Mouse (Mus musculus) naive thymus-derived CD4-positive, alpha-beta T cell, adult 2 months (primary cell): ENCODE measurements around the gene Prr23a2.
"Not testable (repeated sequence)": the region's sequence is repeated elsewhere in the genome, so short reads cannot be mapped to it uniquely, and the experiment has no call there.

Experiments
- DNase-seq: peaks from one replicate; pipeline ENCODE4 v3.0.0-alpha.2; 2011; ENCODE audit warnings: low read depth

Gene Prr23a2

DNA sequence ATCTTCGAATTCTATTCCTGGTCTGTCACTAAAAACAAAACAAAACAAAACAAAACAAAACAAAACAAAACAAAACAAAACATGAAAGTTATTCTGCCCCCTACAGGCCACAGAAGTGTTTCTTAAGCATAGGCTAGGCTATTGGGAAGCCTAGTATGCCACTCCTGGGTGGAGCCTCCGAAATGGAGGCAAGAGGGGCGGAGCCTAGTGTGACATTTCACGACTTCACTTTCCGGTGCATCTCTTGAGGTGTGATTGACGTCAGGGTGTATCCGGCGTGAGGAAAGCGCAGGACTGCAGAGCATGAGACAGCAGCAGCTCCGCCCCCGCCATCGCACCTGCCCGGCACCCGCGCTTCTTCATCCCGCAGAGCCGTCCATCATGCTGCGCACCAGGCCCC is at the start of gene Prr23a2:
Prr23a2 (plus strand) TSS at position 285 of the 400 bp plus-strand sequence.
- DNase-seq, result no peak

DNA sequence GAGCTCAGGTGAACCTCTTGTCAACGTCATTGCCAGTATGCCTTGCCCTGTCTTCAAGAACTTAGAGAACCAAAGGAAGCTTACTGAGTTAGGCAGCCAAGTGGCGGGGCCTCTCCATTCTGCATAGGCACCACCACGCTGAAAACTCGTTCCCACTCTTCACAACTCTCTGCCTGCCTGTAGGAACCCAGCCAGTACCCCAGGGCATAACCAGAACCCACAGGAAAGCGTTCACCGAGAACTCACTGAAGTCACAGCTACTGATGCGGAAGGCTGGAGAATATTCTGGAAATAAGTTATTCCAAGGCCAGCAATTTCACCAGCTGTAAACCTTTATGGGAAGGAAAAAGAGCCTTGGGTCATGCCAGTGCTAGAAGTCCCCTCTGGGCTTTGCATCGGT is 48.7 kb upstream of the Prr23a2 start:
- no peak for DNase-seq

DNA sequence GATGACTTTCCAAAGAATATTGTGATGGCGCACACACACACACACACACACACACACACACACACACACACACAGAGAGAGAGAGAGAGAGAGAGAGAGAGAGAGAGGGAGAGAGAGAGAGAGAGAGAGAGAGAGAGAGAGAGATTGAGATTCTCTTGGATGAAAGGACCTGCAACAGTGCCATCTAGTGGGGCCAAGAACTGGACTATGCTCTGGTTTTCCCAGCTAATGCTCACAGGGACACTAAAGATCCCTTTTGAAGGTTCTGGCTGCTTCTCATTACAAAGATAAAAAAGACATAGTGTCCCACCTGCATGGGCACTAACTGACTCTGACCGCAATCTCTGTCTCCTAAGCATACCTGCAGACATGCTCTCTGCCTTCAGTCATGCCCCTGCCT is 46.8 kb upstream of the Prr23a2 start:
- DNase-seq, result not testable (repeated sequence)

DNA sequence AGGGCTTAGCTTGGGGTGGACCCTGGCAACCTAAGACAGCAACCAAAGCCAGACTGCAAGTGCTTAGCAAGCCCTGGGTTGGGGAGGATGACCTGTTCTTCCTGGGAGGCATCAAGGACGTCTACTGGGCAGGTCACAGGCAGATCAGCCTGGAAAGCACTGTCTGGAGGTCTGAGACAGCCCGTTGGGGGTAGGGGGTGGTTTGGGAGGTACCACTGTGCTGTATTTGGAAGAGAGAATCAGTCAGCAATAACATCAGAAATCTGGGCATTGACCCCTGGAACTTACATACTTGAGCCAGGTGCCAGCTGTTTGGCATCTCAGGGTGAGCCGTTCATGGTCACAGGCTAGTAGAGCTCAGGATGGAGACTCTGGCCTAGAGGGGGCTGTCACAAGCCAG is 40.2 kb upstream of the Prr23a2 start:
- DNase-seq, result no peak

DNA sequence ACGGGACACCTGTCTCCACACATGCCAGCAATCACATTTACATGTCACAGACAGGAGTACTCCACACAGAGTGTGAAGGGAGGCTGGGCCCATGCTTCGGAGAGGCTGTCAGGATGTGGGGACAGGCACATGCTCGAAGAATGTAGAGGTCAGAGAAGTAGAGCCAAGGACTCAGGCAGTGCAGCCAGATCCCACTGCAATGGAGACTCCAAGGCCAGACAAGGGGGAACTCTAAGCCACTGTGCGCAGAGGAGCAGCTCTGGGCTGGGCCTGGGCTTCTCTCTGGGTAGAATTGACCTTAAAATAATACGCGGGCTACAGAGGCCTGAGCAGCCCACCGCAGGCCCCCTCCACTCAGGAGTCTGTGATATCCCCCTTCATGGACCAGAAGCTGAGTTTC is 38.7 kb upstream of the Prr23a2 start:
- no peak for DNase-seq

DNA sequence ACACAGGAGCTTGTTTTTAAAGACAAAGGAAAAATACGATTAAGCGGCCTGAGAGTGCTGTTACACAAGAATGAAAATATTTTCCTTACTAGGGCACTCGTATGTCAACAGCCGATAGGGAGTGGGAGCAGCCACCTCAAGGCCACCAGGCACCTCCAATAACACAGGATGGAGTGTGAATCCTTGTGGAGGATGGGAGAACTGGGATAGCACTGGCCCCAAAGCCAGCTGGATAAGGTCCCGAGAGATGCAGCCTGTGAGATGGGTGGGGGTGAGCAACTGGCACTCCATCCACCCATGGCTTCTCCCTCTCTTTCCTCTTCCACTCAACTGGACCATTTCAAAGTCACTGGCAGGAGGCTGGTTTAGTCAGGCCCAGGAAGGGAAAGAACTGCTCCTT is 37.3 kb upstream of the Prr23a2 start:
- DNase-seq, result no peak

DNA sequence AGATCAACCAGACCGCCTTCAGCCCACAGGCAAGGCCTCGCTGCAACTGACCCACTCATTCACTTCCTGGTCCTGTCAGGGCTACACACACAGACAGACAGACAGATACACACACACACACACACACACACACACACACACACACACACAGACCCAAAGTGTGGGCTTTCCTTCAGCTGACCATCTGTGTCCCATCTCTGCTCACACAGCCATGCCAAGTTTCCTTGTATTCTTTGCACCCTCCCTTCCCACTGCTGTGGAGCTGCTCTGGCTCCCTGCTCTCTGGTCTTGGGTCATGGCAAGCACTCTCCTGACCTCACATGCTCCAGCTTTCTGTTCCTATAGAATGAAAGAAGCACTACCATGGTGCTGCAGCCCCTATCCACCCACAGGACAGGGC is 36.8 kb upstream of the Prr23a2 start:
- DNase-seq, result no peak

DNA sequence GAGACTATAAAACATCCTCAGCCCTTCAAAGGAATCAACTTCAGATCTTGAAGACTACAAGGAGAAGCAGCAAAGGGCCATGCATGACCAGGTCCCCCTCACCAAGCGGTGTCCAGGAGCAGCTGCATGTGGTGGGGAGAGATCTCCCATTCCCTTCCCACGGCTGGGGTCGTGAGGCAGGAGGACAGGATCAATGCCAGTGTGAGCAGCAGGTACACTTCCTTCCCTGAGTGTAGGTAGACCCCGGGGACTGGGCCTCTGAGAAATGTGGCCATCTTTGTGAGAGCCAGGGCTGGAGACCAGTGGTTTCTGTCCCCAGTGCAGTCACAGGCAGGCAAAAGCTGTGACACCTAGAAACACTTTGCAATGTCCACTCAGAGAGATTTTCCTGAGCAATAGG is 35.8 kb upstream of the Prr23a2 start:
- DNase-seq, result no peak

DNA sequence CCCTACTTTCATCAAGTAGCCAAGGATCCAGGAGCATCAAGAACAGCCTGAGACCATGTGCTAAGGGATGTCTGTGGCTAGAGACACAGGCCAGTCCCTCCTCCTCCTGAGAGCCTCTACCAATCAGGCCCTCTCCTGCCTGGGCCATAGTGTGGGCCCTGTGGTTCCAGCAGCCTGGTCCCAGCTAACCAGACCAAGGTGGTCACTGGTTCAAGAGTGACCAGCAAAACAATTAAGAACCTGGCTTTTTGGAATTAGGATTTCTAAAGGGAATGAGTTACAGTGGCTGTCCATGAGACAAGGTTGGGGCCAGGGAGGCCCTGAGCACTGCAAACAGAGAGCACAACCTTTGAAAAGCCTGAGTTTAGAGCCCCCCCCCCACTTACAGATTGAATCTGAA is 35.2 kb upstream of the Prr23a2 start:
- no peak for DNase-seq

DNA sequence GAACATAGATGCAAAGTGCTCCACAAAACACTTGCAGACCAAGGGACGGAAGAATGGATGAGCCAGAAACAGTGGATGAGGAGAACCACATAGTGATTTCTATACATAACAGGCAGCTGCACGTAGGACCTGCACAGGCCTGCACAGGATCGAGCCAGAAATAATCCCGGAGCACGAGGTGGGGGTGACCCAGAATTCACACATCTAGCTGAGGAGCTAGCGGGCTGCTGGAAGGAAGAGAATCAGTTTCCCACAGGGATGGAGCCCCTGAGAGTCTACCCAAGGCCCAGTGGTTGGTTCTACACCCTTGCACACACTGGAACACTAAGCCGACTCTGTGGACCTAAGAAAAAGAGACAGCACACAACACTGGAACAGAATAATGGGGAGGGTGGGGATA is 32.5 kb upstream of the Prr23a2 start:
- DNase-seq, result no peak

DNA sequence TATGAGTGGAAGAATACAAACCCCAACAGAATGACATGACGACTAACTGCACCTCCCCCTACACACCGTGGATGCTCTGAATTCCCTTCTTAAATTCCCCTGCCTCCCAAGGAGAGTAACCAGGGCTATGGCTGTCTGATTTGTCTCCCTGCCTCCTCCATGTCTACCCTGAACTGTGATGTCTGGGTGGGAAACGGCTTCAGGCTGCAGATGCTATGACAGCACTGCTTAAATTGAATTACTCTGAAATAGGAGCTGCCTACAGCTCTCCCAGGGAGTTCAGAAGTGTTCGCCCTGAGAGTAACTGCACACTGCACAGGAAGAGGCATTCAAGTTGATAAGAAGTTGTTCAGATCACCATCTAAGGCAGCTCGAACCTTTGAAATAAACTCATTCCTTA is 26.8 kb upstream of the Prr23a2 start:
- DNase-seq, result no peak

DNA sequence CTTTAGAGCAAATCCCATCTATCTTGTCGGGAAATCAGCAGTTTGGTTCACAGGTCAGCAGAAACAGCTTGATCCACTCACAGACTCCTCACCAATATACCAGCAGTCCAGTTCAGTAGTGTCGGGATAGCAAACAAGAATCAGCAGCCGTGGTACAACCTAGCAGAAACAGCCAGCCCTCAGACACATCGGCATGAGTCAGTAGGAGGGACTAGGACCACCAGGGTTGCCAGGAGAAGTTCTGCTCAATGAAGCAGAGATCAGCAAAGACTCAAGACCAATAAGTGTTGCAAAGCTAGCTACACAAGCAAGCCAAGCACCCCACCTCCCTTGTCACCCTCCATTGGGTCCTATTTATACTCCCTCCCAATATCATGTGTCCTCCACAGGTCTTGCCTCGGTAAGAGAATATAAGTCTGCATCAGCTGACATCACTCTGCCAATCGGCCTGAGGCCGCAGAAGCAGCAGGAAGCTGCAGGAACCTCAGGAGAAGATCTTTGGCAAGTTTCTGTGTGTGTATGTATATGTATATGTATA is 18.7 kb upstream of the Prr23a2 start:
- DNase-seq, result no peak

DNA sequence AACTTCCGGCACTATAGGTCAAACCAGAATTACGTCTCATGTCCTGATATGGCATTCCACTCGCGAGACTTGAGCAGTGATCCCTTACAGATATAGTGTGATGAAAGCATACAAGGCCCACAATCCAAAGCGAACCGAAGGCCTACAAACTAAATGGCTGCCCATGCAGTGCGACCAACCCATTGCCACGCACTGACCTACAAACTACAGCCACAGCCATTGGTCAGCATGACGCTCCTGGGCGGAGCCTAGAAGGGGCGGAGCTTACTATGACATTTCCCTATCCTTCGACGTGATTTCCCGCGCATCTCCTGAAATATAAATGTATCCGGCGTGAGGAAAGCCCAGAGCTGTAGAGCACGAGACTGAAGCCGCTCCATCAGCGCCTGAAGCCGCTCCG is 14.2 kb upstream of the Prr23a2 start, which contains the start of gene Prr23a1:
Prr23a1 (plus strand) TSS at position 387 of the 400 bp plus-strand sequence.
- no peak for DNase-seq

DNA sequence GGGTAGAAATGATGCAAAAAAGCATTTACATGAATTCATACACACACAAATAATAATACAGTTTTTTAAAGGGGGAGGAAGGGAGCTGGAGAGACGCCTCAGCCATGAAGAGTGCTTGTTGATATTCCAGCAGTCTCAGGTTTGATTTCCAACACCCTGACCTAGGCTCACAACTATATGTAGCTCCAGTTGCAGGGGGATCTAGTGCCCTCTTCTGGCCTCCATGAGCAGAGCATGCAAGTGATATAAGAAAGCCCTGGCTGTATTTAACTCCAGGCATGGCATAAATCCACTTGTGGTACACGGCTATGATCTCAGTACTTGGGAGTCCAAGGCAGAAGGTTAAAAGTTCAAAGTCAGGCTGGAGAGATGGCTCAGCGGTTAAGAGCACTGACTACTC is 7.2 kb downstream of the Prr23a2 start:
- no peak for DNase-seq

DNA sequence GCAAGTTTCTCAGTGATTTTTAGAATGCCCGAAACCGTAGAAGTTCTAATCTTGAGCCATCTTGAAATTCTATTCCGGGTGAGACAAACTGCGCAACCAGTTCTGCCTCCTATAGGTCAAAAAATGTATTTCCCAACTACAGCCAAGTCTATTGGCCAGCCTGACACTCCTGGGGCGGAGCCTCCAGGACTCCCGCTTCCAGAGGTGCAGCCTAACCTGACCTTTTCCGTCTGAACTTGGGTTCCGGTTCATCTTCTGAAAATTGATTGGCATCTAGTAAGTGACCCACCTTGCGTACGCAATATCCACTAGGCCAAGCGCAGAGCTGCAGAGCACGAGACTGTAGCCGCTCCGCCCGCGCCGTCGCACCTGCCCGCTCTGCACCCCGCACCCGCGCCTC is 8.3 kb downstream of the Prr23a2 start, which contains the start of gene Prr23a3:
Prr23a3 (plus strand) TSS at position 197 of the 400 bp plus-strand sequence.
- no peak for DNase-seq

DNA sequence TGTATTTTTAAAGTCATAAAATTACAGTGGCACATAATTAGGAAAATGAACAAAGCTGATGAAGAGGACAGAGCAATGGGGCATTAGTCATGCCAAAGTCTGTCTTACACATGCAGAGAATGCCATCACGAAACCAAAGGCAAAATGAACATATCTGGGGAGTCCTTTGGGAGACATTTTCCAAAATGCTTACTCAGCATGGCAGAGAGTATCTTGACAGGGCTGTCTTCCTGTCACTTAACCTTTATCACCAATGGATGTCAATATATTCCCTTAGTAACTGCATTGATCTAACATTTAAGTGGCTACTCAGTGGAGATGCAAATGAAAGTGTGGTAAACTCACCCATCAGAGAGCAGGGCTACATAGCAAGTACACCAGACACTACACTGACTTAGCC is 45.2 kb downstream of the Prr23a2 start:
- DNase-seq, result no peak

DNA sequence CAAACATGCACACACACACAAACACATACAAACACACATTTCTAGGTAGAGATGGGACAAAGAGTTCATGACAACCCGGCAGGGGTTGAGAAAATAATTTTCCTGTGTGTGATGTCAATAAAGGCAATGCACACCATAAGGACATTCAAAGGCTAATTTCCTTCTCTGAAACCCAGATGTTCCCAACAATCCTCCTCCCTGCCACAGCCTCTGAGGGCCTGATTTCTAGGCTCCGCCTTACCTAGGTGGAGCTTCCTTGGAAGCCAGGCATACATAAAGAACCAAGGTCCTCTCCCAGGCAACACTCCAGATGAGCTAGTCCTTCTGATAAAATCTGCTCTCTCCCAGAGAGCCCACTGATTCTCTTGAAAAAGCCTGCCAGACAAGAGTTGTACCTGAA is 46.5 kb downstream of the Prr23a2 start, which contains the start of gene 7420426K07Rik:
7420426K07Rik (plus strand) TSS at position 301 of the 400 bp plus-strand sequence.
- no peak for DNase-seq
